Mouse (Mus musculus): ENCODE measurements around the gene Pcsk5. TPM values are rescaled to one million over a fixed set of nuclear protein-coding genes. Genes with fewer than 3 reads are reported as not detected.

Gene Pcsk5
- 9.9 and 10.8 TPM in 2 replicates for total RNA-seq (2014; rRNA removed)
- polyA plus RNA-seq (2012; rRNA removed): 4.2 and 4.7 TPM in 2 replicates

DNA sequence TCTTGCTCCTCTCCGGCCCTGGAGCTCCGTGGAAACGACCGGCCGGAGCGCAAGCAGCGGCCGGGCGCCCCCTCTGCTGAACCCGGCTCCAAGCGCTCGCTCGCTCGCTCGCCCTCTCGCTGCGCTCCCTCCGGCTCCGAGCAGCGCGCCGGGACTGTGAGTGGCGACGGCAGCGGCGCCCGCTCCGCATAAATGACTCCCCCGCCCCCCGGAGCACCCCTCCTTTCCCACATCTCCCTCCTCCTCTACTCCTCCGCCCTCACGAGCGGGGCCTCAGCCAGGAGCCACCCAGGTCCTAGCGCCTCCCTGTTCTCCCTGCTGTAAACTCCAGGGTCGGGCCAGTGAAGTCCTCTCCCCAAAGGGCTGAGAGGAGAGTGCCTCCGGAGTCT, at the start of gene Pcsk5:
TSS of gene Pcsk5 (minus strand) at position 162 of the 389 bp plus-strand sequence.
- no peaks in the 10 kb centered on the region for H3K36me3 ChIP-seq (ENCODE audit: control insufficient read depth, insufficient read depth, low read length)
- H3K27ac ChIP-seq (replicated peaks; ENCODE audit: insufficient read depth, low read depth, low read length): peak within 1 kb of the TSS; percentile 64
- no peaks in the 10 kb centered on the region for H3K4me1 ChIP-seq (ENCODE audit: control insufficient read depth, insufficient read depth, low read length)
- H3K9ac ChIP-seq (ENCODE audit: low read depth, low read length): peak within 1 kb of the TSS; percentile 87
- WGBS: under 1% methylated on average over 36 of the region's 36 CpGs
- peaks cover 2% of the 10 kb centered on the region; the same call in 1 of the 2 replicates for H3K79me2 ChIP-seq (ENCODE audit: control insufficient read depth, insufficient read depth, low read length)
- H3K27me3 ChIP-seq (ENCODE audit: control insufficient read depth, insufficient read depth, low read length): no peaks in the 10 kb centered on the region
- TF ChIP-seq CTCF (IDR thresholded peaks at IDR 0.05; ENCODE audit: low read depth, low read length): no peak
- TF ChIP-seq POLR2A (IDR thresholded peaks at IDR 0.05; ENCODE audit: extremely low read depth, insufficient read depth, low read length): peak; percentile 89
- DNase-seq (ENCODE audit: extremely low read depth, low read depth, low spot score): peak; percentile 82
- H3K4me3 ChIP-seq (ENCODE audit: insufficient read depth, low read depth, low read length): peak within 1 kb of the TSS; percentile 66

DNA sequence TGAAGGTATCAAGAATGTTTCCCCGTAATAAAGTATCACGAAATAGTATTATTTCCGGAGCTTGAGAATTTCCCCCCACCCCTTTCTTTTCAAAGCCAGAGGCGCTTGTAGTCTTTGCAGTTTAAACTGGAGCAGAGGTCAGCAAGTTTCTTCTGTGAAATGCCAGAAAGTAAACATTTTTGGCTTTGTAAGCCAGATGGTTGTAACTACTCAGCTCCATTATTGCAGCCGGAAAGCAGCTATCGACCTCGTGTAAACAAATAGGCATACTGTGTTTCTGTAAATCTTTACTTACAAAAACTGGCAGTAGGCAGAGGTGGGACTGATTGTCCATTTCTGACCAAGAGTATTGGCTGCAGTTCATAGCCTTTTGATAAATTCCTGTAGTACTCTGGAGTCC, 38.4 kb upstream of the Pcsk5 start:
- 19% methylated on average over 7 of the region's 7 CpGs for WGBS
- no peaks in the 10 kb centered on the region for H3K36me3 ChIP-seq (ENCODE audit: control insufficient read depth, insufficient read depth, low read length)
- H3K4me1 ChIP-seq (ENCODE audit: control insufficient read depth, insufficient read depth, low read length): peaks cover 1% of the 10 kb centered on the region; the same call in 1 of the 2 replicates
- no peak overlapping the region for H3K4me3 ChIP-seq (ENCODE audit: insufficient read depth, low read depth, low read length)
- no peak overlapping the region for H3K27ac ChIP-seq (replicated peaks; ENCODE audit: insufficient read depth, low read depth, low read length)
- H3K79me2 ChIP-seq (ENCODE audit: control insufficient read depth, insufficient read depth, low read length): no peaks in the 10 kb centered on the region
- no peak overlapping the region for H3K9ac ChIP-seq (ENCODE audit: low read depth, low read length)
- 0 out of 2 replicates have a peak, but pooled peaks cover 4% of the 10 kb centered on the region for H3K27me3 ChIP-seq (ENCODE audit: control insufficient read depth, insufficient read depth, low read length)
- no peak for TF ChIP-seq CTCF (IDR thresholded peaks at IDR 0.05; ENCODE audit: low read depth, low read length)
- DNase-seq (ENCODE audit: extremely low read depth, low read depth, low spot score): peak; percentile 86

DNA sequence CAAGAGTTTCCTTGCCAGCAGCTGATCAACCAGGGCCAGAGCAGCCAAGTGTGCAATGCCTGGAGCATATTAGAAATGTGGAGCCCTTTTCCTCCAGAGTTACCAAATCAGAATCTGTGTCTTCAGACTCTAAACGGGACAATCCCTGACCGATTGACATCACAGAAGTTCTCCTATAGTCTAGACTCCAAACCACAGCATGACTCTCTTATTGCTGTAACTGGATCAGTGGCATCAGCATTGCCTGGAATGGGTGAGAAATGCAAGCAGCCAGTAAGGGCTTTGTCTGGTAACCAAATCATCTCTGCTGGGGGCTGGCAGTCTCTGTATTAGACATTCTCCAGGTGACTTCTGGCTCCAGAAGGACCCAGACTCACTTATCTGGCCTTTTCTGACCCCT, 37.0 kb upstream of the Pcsk5 start:
- DNase-seq (ENCODE audit: extremely low read depth, low read depth, low spot score): no peak
- Histone ChIP-seq H3K4me3 (ENCODE audit: insufficient read depth, low read depth, low read length) (no peak overlapping the region), H3K9ac (ENCODE audit: low read depth, low read length) (no peak overlapping the region), H3K36me3 (ENCODE audit: control insufficient read depth, insufficient read depth, low read length) (no peaks in the 10 kb centered on the region), H3K27me3 (ENCODE audit: control insufficient read depth, insufficient read depth, low read length) (0 out of 2 replicates have a peak, but pooled peaks cover 4% of the 10 kb centered on the region), H3K27ac (replicated peaks; ENCODE audit: insufficient read depth, low read depth, low read length) (no peak overlapping the region), H3K4me1 (ENCODE audit: control insufficient read depth, insufficient read depth, low read length) (peaks cover 1% of the 10 kb centered on the region; the same call in 1 of the 2 replicates), H3K79me2 (ENCODE audit: control insufficient read depth, insufficient read depth, low read length) (no peaks in the 10 kb centered on the region)
- TF ChIP-seq CTCF (IDR thresholded peaks at IDR 0.05; ENCODE audit: low read depth, low read length) (no peak), POLR2A (IDR thresholded peaks at IDR 0.05; ENCODE audit: extremely low read depth, insufficient read depth, low read length) (no peak)
- 75% methylated on average over 2 of the region's 2 CpGs for WGBS

DNA sequence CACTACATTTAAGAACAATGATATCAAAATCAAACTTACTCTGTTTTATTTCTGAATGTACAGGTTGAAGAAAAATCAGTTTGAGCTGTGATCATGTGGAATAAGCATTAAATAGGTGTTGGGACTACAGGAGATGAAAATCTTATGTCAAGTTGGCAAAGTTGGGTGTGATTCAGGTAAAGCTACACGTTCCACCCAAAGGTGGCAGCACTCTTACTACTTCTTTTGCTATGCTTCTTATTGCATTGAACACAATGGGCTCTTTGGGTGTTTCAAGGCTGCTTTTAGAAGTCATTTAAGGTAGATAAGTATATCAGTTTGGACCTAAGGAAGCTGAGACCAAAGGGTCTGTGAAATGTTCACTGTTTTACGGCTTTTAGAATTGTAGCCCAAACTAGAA, 36.3 kb upstream of the Pcsk5 start:
- Histone ChIP-seq H3K36me3 (ENCODE audit: control insufficient read depth, insufficient read depth, low read length) (no peaks in the 10 kb centered on the region), H3K27ac (replicated peaks; ENCODE audit: insufficient read depth, low read depth, low read length) (no peak overlapping the region), H3K79me2 (ENCODE audit: control insufficient read depth, insufficient read depth, low read length) (no peaks in the 10 kb centered on the region), H3K4me1 (ENCODE audit: control insufficient read depth, insufficient read depth, low read length) (peaks cover 1% of the 10 kb centered on the region; the same call in 1 of the 2 replicates), H3K4me3 (ENCODE audit: insufficient read depth, low read depth, low read length) (no peak overlapping the region), H3K9ac (ENCODE audit: low read depth, low read length) (no peak overlapping the region), H3K27me3 (ENCODE audit: control insufficient read depth, insufficient read depth, low read length) (0 out of 2 replicates have a peak, but pooled peaks cover 4% of the 10 kb centered on the region)
- peak; percentile 28 for DNase-seq (ENCODE audit: extremely low read depth, low read depth, low spot score)
- 65% methylated on average over 2 of the region's 2 CpGs for WGBS
- no peak for TF ChIP-seq POLR2A (IDR thresholded peaks at IDR 0.05; ENCODE audit: extremely low read depth, insufficient read depth, low read length)
- TF ChIP-seq CTCF (IDR thresholded peaks at IDR 0.05; ENCODE audit: low read depth, low read length): no peak

DNA sequence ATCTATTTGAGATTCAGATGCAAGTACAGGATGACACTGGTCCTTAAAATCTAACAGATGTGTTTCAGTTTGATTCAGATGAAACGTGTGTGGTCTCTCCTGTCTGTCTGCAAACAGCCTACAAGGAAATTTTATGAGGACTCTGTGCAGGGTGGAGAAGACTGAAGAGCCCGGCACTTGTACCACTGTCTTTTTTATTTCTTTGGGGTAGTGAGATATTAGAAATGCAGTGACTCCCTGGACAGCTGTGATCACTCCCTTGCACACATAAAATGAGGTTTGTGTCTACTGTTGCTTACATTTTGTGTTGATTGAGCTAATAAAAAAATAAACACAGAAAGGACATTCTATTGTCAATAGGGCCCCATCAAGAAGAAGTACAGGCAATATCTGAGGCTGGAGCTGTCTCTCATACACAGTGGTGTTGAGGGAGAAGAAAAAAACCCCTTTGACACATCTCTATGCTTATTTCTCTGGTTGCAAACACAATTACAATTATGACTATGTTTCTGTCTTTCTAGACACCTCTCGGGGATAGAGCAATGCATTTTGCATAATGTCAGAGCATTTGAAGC, 29.0 kb upstream of the Pcsk5 start:
- H3K9ac ChIP-seq (ENCODE audit: low read depth, low read length): no peak overlapping the region
- no peaks in the 10 kb centered on the region for H3K27me3 ChIP-seq (ENCODE audit: control insufficient read depth, insufficient read depth, low read length)
- no peaks in the 10 kb centered on the region for H3K36me3 ChIP-seq (ENCODE audit: control insufficient read depth, insufficient read depth, low read length)
- no peaks in the 10 kb centered on the region for H3K79me2 ChIP-seq (ENCODE audit: control insufficient read depth, insufficient read depth, low read length)
- no peaks in the 10 kb centered on the region for H3K4me1 ChIP-seq (ENCODE audit: control insufficient read depth, insufficient read depth, low read length)
- 90% methylated on average over 3 of the region's 3 CpGs for WGBS
- TF ChIP-seq CTCF (IDR thresholded peaks at IDR 0.05; ENCODE audit: low read depth, low read length) (no peak), POLR2A (IDR thresholded peaks at IDR 0.05; ENCODE audit: extremely low read depth, insufficient read depth, low read length) (no peak)
- no peak for DNase-seq (ENCODE audit: extremely low read depth, low read depth, low spot score)
- H3K27ac ChIP-seq (replicated peaks; ENCODE audit: insufficient read depth, low read depth, low read length): no peak overlapping the region
- no peak overlapping the region for H3K4me3 ChIP-seq (ENCODE audit: insufficient read depth, low read depth, low read length)

DNA sequence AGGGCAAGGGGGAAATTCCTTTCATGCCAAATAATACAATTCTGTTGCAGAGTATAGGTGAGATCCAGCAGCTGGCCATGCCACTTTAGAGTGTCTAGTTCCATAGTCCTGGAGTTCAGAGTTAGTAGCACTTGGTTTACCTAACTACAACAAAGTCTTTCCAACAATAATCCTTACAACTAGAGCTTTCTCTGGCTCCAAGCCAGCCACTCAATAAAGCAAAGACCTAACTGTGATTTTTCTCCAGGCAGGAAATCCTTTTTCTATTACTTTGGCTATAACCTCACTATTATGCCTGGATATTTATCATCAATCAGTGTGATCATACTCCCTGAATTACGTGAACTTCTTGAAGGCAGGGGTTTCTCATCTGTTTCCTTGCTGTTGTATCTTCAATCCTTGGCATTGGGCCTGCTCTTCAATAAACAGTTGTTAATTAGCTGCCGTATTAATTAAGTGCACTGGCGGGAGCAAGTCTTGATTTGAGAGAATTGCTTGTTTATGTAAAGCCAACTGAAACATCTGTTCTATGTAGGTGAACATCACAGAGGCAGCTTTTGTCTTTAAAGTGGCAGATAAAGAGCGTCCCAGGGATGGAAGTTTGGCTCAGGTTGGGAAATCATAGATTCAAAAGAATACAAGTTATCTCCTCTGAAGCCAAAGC, 23.1 kb upstream of the Pcsk5 start:
- no peak for TF ChIP-seq POLR2A (IDR thresholded peaks at IDR 0.05; ENCODE audit: extremely low read depth, insufficient read depth, low read length)
- no peak for TF ChIP-seq CTCF (IDR thresholded peaks at IDR 0.05; ENCODE audit: low read depth, low read length)
- DNase-seq (ENCODE audit: extremely low read depth, low read depth, low spot score): no peak
- WGBS: 84% methylated on average over 4 of the region's 4 CpGs
- Histone ChIP-seq H3K27ac (replicated peaks; ENCODE audit: insufficient read depth, low read depth, low read length) (no peak overlapping the region), H3K9ac (ENCODE audit: low read depth, low read length) (no peak overlapping the region), H3K79me2 (ENCODE audit: control insufficient read depth, insufficient read depth, low read length) (no peaks in the 10 kb centered on the region), H3K36me3 (ENCODE audit: control insufficient read depth, insufficient read depth, low read length) (no peaks in the 10 kb centered on the region), H3K27me3 (ENCODE audit: control insufficient read depth, insufficient read depth, low read length) (no peaks in the 10 kb centered on the region), H3K4me1 (ENCODE audit: control insufficient read depth, insufficient read depth, low read length) (no peaks in the 10 kb centered on the region), H3K4me3 (ENCODE audit: insufficient read depth, low read depth, low read length) (no peak overlapping the region)
